Mouse (Mus musculus) skeletal muscle tissue, adult 2 months (tissue): ENCODE measurements at regions not wholly inside any gene's neighbourhood (a gene's known extent, or its start where the extent isn't known, plus 50 kb on each side); places are given as distances from the start of the nearest gene placed in this dataset.
"Not testable (repeated sequence)": the region's sequence is repeated elsewhere in the genome, so short reads cannot be mapped to it uniquely, and the experiment has no call there.

Source experiments
- DNase-seq: peaks from one replicate; pipeline ENCODE4 v3.0.0-alpha.2; 2012; ENCODE audit warnings: low read depth, low spot score

- DNase-seq, result no peak
Measured at GRCm38 (mm10) chr7:139323026-139323425, 65.9 kb upstream of the Inpp5a start.

- no peak for DNase-seq
Measured at GRCm38 (mm10) chr7:139327030-139327429, 61.9 kb upstream of the Inpp5a start.

GRCm38 (mm10) chr7:139332791-139333190 is 56.1 kb upstream of the Inpp5a start:
- peak; percentile 25 for DNase-seq

- not testable (repeated sequence) for DNase-seq
Measured at GRCm38 (mm10) chr7:139337998-139338397, 50.9 kb upstream of the Inpp5a start.
